In the genomic region with DNA sequence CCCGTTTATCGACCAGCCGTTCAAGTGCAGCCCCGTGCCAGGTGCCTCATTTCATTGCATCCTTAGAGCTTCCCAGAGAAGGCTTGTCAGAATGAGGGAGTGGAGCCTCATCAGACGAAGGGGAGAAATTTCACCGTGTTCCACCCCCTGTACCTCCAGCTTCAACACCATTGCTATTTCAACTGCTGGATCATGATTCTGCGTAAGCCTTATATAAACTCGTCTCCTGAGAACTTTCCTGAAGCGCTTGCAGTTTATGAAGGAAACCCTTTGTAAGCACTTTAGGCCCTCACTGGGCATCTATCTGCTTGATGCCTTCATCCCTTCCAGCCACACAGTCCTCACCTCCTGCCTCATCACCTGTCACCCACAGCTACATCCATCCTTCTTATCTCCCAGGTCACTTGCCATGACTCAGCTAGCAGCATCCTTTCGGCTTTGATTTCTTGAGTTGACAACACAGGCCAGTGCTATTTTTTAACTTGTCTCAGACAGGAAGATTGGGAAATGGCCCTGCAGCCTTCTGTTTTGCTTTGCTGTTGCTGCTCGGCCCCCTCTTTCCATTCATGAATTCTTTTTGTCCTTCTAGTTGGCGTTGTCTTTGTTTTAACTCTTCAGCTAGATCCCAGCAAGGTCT, we compare ENCODE assay signal across 20 mouse cellular contexts.
DNase-seq lines count a peak whose midpoint lies in the region; ATAC-seq and TF ChIP-seq lines count a peak whose summit lies in the region.
"Had no signal": no experiment of that assay in that cellular context is flagged by ENCODE, and none has a peak within 500 bp of the region (broad histone marks: within the 10 kb centered on the region; RNA-seq: fewer than 3 reads in every experiment).

No protein-coding gene starts in this region.

- peak overlapping the region; percentile 18; the same call in 1 of the 2 replicates for H3K27ac ChIP-seq in hindbrain, embryonic 13.5 days
- H3K27ac ChIP-seq in hindbrain, embryonic 12.5 days, result no peak overlapping the region
- H3K27ac ChIP-seq in intestine, postnatal 0 days (ENCODE audit: low read depth, low read length), result no peak overlapping the region
- H3K27ac ChIP-seq: embryonic facial prominence, embryonic 13.5 days; forebrain, embryonic 12.5 days; gastrocnemius, adult 2 months; hindbrain, embryonic 10.5 days had no signal

- ATAC-seq in hindbrain, embryonic 13.5 days (ENCODE audit: low FRiP score), result no peak
- no peak for ATAC-seq in hindbrain, embryonic 12.5 days (ENCODE audit: low FRiP score)
- no peak for ATAC-seq in intestine, postnatal 0 days
- ATAC-seq: activated CD4-positive, CD25-positive, alpha-beta regulatory T cell, adult 4 months; forebrain, embryonic 16.5 days; hindbrain, embryonic 16.5 days; inflammation-experienced regulatory T-cells, adult 6 months; Patski had no signal

- TF ChIP-seq CTCF in intestine, postnatal 0 days (IDR thresholded peaks at IDR 0.05; ENCODE audit: low read depth), result no peak

- H3K4me3 ChIP-seq in hindbrain, embryonic 13.5 days, result no peak overlapping the region
- no peak overlapping the region for H3K4me3 ChIP-seq in hindbrain, embryonic 12.5 days
- no peak overlapping the region for H3K4me3 ChIP-seq in intestine, postnatal 0 days (ENCODE audit: low read depth, low read length)
- H3K4me3 ChIP-seq: embryonic facial prominence, embryonic 13.5 days; forebrain, embryonic 12.5 days; gastrocnemius, adult 2 months; heart, embryonic 12.5 days; hindbrain, embryonic 10.5 days had no signal

- peaks cover 15% of the 10 kb centered on the region; the same call in 1 of the 2 replicates for H3K4me1 ChIP-seq in hindbrain, embryonic 13.5 days (replicated peaks)
- no peaks in the 10 kb centered on the region for H3K4me1 ChIP-seq in hindbrain, embryonic 12.5 days
- no peaks in the 10 kb centered on the region for H3K4me1 ChIP-seq in intestine, postnatal 0 days (replicated peaks; ENCODE audit: control insufficient read depth, insufficient read depth, low read length)
- H3K4me1 ChIP-seq: embryonic facial prominence, embryonic 13.5 days; forebrain, embryonic 12.5 days; hindbrain, embryonic 10.5 days had no signal

- H3K36me3 ChIP-seq in hindbrain, embryonic 13.5 days, result no peaks in the 10 kb centered on the region
- H3K36me3 ChIP-seq in hindbrain, embryonic 12.5 days, result no peaks in the 10 kb centered on the region
- H3K36me3 ChIP-seq in intestine, postnatal 0 days (ENCODE audit: control insufficient read depth, insufficient read depth), result no peaks in the 10 kb centered on the region
- H3K36me3 ChIP-seq: embryonic facial prominence, embryonic 13.5 days; forebrain, embryonic 12.5 days; heart, embryonic 12.5 days; hindbrain, embryonic 10.5 days had no signal

- DNase-seq in lung, postnatal 10 days, result peak; percentile 18
- DNase-seq in lung, postnatal 4 days, result no peak
- peak; percentile 14 for DNase-seq in Muller cell, postnatal 12 days (ENCODE audit: inconsistent ontology term)
- no peak for DNase-seq in right cerebral cortex, postnatal 36 days (ENCODE audit: low spot score in 2 of 2)
- DNase-seq: adrenal gland, postnatal 14 days; cerebellum, postnatal 10 days; gastrocnemius, adult 2 months; gastrocnemius, postnatal 25 days had no signal

- H3K27me3 ChIP-seq in hindbrain, embryonic 13.5 days, result no peaks in the 10 kb centered on the region
- H3K27me3 ChIP-seq in hindbrain, embryonic 12.5 days, result no peaks in the 10 kb centered on the region
- H3K27me3 ChIP-seq in intestine, postnatal 0 days (replicated peaks; ENCODE audit: control insufficient read depth, insufficient read depth, low read length), result no peaks in the 10 kb centered on the region
- H3K27me3 ChIP-seq: embryonic facial prominence, embryonic 13.5 days; forebrain, embryonic 12.5 days; heart, embryonic 12.5 days; Patski had no signal

- no peaks in the 10 kb centered on the region for H3K9me3 ChIP-seq in hindbrain, embryonic 13.5 days
- no peaks in the 10 kb centered on the region for H3K9me3 ChIP-seq in hindbrain, embryonic 12.5 days (replicated peaks)
- H3K9me3 ChIP-seq in intestine, postnatal 0 days (ENCODE audit: control insufficient read depth), result no peaks in the 10 kb centered on the region
- H3K9me3 ChIP-seq: embryonic facial prominence, embryonic 13.5 days; forebrain, embryonic 12.5 days; hindbrain, embryonic 10.5 days had no signal

- H3K4me2 ChIP-seq in hindbrain, embryonic 13.5 days, result no peak overlapping the region
- no peak overlapping the region for H3K4me2 ChIP-seq in hindbrain, embryonic 12.5 days (replicated peaks)
- H3K4me2 ChIP-seq in intestine, postnatal 0 days (replicated peaks; ENCODE audit: low read depth), result no peak overlapping the region
- H3K4me2 ChIP-seq: embryonic facial prominence, embryonic 13.5 days; forebrain, embryonic 12.5 days had no signal

- 80% methylated on average over 12 of the region's 12 CpGs for WGBS in hindbrain, embryonic 13.5 days
- WGBS in hindbrain, embryonic 12.5 days, result 88% methylated on average over 12 of the region's 12 CpGs
- 86% methylated on average over 12 of the region's 12 CpGs for WGBS in intestine, postnatal 0 days

- no peak overlapping the region for H3K9ac ChIP-seq in hindbrain, embryonic 13.5 days
- H3K9ac ChIP-seq in hindbrain, embryonic 12.5 days, result no peak overlapping the region
- H3K9ac ChIP-seq in intestine, postnatal 0 days (ENCODE audit: low read depth, low read length), result no peak overlapping the region
- H3K9ac ChIP-seq: embryonic facial prominence, embryonic 13.5 days; forebrain, embryonic 12.5 days; heart, embryonic 12.5 days had no signal

Comparison
In these comparisons a context has a peak if more than half of its experiments do, and no peak if none do; other contexts are left out.
1. DNase-seq: peak in lung, postnatal 10 days (single experiment) and Muller cell, postnatal 12 days (single experiment); none in lung, postnatal 4 days (0 of 2) and right cerebral cortex, postnatal 36 days (0 of 2).